Mouse (Mus musculus) kidney, postnatal 25 days (tissue): ENCODE results near the gene Afmid.
"Not testable (repeated sequence)": the region's sequence is repeated elsewhere in the genome, so short reads cannot be mapped to it uniquely, and the experiment has no call there.

Source experiments
- DNase-seq, 2 experiments: peaks; one replicate each; pipeline ENCODE4 v3.0.0; 2021; ENCODE audit warnings: mixed read lengths in 2 of 2

Gene Afmid

DNA sequence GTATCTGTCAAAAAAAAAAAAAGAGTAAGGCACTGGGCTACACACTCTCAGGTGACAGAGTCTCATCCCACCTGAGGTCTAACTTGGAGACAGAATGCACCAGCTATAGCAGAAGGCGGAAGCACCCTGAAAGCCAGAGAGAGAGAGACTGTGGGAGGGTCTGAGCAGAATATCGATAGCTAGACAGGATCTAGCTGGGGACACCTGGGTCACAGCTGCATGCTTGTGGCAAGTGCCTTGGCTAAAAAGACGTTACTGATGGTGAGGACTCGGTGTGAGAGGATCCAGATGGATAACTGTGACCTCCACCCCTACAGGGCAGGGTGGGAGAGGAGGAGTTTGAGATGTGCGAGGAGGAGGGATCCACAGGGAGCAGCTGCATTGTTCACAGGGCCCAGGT lies 28.8 kb upstream of the Afmid start:
- DNase-seq = no peak

DNA sequence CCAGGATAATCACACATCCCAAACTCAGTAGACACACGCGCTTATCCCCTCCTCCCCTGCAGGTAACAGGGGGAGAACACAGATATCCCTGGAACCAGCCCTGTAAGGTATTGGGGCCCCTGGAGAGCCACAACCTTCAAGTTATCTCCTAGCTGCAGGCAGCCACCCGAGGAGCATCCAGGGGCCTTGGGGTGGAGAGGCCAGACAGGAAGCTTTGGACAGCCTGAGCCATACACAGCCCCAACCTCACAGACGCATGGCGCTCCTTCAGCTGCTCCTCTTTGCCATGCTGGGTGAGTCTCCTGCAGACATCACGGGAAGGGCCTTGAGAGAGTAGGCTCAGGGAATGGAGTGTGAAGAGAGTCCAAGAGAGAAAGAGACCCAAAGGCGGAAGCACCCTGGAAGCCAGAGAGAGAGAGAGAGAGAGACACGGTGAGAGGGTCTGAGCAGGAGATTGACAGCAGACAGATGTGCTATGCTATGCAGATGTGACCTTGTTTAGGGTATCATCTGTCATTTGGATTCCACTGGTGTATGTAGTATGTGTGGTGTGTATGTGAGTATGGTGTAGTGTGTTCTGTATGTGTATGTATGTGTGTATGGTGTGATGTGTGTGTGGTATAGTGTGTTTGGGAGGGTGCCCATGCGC lies 28.1 kb upstream of the Afmid start, which contains the start of gene 6030468B19Rik:
6030468B19Rik (plus strand) TSS at position 150 of the 649 bp plus-strand sequence.
- no peak for DNase-seq

DNA sequence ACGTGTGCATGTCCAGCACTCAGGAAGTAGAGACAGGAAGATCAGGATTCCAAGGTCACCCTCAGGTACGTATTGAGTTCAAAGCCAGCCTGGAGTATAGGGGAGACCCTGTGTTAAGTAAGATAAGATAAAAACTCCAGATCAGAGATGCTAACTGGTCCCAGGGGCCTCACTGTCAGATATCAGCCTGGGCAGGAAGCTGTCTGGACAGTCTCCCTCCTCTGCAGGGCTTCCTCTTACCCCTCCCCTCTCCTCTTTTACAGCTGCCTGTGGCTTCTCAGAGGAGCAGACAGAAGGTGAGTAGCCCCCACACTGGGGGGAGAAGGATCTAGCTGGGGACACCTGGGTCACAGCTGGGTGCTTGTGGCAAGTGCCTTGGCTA lies 27.6 kb upstream of the Afmid start:
- no peak for DNase-seq

DNA sequence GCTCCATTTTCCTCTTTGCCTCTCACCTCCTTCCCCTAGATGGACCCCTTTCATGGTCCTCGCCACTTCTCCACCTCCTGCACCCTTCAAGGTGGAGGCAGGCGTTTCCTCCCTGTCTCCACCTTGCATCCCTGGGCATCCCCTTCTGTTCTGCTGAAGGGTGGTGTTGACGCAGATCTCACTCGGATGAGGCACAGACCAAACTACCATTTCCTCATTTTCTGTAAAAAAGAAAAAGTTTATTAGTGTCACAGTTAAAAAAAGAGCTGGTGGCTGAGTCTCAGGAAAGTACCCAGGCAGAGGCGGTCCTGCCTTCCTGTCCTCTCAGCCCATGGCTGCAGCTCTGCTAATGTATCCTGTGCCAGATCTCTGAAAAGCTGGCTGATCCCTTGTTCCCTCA lies 26.6 kb upstream of the Afmid start:
- no peak for DNase-seq

DNA sequence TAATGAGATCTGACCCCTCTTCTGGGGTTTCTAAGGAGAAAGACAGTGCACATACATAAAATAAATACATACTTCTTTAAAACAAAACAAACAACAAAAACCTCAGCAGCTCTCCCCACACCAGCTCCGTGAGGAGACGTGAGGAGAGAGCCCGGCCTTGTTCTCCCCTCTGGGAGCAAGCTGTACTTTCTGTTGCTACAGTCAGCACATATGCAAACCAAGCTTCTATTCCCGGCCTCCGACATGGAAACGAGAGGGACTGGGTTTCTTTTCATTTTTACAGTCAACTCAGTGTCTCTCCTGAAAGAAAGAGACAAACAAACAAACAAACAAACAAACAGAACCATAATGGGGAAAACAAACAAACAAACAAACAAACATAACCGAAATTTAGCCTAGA lies 25.7 kb upstream of the Afmid start:
- no peak for DNase-seq

DNA sequence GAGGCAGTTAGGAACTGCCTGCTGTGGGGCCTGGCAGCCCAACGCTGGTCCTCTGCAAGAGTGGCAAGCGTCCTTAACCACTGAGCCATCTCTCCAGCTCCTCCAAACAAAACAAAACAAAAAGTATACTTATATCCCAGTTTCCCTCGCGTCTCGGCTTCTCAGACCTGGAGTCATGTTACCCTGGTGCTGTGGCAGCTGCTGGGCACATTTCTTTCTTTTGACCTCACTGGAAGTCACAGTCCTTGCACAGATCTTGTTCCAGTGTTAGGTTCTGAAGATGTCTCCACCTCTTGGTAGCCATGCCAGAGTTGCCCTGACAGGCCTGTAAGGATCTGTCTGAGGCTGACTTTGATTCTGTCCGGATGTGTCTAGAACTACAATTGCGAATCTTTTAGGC lies 24.1 kb upstream of the Afmid start:
- no peak for DNase-seq

DNA sequence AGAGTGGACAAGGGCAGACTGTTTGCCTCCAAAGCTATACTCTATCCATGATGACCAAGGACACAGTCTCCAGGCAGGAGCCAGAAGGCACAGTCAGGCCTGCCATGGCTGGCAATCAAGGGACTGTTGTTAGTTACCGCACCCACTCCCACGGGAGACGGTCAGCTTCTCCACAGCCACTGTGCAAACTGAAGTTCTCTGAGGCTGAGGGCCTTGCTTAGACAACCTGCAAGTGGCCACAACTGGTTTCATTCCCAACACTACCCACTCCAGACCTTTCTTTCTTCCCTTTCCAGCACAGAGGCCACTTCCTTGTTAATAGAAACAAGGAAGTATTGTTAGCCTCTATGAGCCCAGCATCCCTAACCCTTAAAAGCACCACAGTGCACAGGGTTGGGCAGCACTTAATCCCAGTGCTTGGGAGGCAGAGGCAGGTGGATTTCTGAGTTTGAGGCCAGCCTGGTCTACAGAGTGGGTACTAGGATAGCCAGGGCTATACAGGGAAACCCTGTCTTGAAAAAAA lies 22.5 kb upstream of the Afmid start:
- DNase-seq = no peak

DNA sequence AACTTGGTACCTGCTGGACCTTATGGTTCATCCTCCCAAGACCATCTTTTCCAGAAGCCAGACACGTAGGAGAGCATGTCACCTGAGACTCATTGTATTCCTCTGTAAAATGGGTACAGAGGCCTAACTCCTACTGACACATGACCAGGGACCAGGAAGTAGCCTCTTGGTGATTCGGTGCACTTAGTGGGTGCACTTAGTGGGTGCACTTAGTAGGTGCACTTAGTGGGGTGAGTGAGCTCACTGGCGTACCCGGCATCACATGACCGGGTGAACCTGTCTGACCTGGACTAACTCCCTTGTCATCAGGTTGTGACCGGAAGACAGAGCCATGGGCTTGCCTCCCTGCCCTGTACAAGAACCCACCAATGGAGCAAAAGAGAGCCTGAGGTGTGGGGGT lies 18.9 kb upstream of the Afmid start:
- no peak for DNase-seq

DNA sequence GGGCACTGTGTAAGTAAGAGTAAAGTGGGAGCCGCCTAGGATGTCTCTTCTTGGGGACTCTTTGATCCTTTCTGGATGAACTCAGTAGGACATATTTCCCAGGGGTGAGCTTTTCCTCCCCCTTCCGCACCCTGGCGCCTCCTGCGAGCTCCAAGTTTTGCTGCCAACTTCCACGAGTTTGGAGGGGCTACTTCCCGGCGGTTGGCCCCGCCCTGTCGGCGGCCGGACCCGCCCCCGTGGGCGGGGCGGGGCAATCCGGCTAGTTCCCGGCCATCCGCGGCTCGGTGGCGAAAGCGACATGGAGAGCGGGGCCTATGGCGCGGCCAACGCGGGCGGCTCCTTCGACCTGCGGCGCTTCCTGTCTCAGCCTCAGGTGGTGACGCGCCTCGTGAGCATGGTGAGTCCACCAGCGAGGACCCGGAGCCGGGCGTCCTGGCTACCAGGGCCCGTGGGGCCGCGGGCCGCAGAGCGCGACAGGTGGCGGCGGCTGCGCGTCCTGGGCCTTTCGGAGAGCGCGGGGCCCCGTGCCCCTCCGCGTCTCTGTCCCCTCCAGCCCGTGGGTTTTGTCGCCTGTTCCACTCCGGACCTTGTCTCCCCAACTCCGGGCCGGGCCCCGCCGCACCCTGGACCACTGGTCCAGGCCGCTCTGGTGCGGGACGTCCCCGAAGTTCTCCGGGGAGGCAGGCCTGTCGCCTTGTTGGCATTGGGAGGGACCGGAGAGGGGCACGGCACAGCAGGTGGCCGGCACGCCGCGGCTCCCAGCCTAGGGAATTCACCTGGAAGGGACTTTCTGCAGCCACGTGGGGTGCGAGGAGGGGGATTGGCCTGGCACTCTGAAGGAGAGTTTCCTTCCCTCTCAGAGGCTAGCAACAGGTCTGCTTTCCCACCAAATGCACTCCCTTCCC lies 16.1 kb upstream of the Afmid start, which contains the start of the genes Gm20708 and Syngr2:
Gm20708 (plus strand) TSS at position 262 of the 905 bp plus-strand sequence.
Syngr2 (plus strand) TSS at position 262 of the 905 bp plus-strand sequence.
- DNase-seq = peak; percentile 79 to 87

DNA sequence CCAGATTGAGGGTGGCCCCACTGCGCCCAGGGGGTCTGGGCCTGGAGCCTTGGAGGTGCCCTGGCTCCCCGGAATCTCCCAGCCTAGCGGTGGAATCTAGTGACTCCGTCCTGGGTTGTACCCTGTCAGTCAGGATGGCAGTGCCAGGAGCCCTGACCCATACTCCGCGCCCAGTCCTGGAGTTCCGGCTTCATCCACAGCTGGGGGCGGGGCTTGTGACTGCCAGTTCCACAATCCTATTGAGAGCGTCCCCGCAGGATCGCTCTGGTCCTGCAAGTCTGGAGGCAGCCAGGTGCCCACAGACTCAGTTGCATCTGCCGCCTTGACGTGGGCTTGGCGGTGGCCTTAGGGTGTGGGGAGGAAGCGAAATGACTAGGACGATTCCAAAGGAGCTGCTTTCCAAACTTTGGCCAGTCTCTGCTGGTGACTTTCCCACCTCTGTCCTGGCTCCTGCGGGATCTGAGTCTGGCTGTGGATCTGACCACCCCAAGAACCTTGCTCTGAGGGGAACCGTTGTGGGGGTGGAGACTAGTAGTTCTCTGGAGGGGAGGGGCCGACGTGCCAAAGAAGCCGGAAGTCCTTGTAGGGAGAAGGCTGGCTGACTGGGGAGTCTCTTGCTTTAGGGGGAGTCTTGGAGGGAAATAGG lies 15.2 kb upstream of the Afmid start:
- peak; percentile 96 to 98 for DNase-seq

DNA sequence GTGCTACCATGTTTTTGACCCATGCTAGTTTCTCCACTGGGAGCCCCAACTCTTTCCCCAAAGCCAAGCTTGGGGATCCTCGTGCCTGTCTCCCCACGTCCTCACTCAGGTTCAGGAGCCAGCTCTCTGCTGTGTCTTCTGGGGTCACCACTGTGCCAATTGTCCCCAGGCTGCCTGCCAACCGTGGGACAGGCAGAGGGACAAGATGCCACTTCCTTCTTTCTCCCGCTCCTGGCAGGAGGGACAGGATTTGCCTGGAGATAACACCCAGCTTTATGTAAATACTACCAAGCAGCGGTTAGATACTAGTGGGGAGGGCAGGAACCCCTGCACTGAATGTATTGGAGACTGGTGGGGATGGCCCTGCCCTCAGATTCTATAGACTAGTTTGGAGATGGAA lies 11.9 kb upstream of the Afmid start:
- no peak for DNase-seq

DNA sequence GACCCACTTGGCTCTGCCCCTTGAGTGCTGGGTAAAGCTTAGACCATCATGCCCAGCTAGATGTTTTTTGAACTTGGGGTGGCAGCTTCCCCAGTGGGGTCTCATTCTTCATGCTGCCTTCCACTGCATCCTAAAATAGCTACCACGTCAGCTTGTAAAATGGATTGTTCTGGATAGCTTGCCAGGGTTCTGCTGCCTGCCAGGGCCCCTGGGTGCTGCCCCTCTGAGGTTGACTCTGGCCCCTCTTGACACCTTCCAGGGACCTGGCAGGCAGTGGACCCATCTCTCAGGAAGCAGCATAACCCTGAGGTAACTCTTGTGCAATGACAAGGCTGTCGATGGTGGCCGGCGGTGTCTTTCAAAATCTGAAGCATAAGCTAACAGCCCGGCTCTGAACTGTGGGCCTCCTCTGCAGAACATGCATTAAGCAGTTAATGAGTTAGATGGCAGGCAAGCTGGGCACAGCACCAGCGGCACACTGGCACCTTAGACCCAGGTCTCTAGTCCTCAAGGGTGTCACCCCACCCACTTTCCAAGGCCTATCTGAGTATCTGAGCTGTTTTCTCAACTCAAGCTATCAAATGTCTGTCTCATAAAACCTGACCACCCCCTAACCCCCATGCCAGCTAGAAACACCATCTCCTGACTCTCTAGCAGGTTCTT lies 10.9 kb upstream of the Afmid start:
- no peak for DNase-seq

DNA sequence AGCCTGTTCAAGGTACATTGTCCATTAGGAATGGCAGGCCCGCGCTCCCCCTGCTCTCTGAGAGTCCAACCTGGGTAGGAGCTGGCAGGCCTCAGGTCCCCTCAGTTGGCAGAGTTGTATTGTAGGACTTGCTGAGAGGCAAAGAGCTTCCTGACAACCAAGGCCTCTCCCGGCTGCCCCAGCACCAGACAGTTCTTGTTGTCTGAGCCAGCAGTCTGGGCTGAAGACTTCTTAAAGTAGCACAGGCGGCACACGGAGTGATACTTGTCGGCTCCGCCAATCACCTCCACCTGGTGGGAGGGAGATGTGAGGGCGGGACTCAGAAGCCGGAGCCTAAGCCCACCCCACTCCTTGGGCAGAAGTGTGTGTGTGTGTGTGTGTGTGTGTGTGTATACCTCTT lies 9.9 kb upstream of the Afmid start:
- not testable (repeated sequence) for DNase-seq

DNA sequence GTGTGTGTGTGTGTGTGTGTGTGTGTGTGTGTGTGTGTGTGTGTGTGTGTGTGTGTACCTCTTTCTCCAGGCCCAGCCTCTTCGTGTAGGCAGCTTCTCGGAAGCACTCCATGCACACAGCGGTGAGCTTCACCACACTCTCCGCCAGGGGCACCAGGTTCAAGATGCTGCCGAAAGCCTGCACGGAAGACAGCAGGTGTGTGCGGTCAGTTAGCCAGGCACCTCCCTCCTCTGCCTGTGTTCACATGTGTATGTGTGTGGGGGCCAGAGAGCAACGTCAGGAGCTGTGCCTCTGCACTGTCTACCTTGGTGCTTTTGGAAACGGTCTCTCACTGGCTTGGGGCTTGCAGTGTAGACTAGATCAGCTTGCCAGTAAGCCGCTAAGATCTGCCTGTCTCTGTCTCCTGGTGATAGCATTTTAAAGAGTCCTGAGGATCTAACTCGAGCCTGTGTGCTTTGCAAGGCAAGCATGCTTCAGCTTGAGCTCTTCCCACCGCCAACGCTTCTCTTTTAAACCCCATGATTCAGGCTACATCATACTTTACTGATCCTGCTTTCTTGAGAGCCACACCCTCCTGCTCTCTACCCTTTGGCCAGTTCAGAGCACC lies 9.2 kb upstream of the Afmid start:
- no peak for DNase-seq

DNA sequence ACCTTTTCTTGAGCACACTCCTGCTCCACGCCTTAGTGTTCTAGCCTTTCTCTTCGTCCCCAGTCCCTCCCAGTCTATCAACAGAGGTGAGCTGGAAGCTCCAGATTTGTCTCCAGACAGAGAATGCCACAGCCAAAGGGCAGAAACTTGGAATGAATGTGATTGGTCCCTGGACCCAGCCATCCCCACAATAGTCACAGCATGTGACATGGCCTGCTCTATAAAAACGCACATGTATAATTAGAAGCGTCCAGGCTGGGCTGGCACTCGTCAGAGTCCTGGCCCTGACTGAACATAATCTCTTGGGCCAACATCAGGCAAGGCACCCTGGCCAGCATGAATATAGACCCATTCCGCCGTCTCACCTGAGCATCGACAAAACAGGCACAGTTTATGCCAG lies 6.6 kb upstream of the Afmid start:
- DNase-seq = no peak

DNA sequence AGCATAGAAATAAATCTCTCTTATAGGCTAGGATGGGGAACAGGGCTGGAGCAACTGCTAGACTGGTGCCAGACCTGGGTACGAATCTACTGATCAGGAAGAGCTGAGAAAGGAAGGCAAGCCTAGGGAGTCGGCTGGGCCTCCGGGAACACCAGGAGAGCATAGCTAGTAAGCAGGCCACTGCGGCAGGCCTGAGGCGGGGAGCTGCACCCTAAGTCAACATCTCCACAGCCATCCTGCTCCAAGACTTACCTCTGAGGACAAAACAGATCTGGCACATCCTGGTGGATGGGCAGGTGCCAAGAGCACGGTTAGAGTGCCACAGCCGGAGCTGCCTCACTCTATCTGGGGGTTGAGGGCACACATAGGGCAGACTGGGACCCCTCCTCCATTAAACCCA lies 5.6 kb upstream of the Afmid start:
- DNase-seq = no peak

DNA sequence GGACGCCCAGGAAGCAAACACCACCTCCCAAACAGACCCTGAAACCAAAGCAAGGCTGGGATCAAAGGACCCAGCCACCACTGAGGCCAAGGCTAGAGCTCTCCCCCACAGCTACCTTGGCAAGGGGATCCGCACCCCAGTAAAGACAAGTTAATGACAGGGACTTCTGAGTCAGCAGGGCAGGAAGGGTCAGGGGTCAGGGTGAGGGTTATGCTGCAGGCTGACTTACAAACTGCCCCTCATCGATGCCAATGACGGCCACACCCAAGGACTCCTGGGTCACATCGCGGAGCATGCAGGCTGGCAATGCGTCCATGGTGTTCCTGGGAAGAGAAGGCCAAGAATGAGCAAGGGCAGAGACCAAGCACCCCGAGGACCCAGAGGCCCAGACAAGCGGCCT lies 3.9 kb upstream of the Afmid start:
- no peak for DNase-seq

DNA sequence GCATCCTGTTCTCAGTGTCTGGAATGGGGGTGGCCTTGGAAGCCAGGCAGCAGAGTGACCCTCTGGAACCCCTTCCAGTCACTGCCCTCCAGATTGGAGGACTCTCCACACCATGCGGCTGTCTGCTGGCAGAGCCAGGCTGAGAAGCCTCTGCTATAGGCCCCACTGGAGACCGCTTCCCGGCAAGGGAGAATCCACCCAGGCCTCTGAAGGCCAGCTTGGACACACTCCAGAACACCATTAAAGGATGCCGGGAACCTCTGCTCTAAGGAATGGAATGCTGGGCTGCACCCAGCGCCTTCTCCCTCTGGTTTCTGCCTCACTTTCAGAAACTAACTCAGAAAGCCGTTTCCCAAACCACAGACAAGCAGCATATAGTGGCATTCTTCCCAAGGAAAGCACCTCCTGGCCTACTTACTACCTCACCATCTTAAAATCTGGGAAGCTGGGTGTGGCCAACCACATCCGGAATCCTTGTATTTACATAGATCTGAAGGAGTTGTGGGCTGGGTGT lies 2.9 kb upstream of the Afmid start:
- peak; percentile 55 to 68 for DNase-seq

DNA sequence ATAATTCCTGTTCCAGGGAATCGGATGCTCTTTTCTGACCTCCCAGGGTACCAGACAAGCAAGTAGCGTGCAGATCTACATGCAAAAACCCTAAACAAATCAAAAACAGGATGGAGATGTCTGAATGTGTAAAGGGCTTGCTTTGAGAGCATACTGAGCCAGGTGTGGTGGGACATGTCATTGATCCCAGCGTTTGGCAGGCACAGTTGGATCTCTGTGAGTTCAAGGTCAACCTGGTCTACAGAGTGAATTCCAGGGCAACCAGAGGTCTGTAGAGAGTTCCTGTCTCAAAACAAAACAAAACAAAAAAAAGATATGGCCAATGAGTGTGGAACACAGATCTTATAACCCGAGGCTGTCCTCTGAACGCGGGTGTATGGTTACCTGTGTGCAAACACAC lies 2.3 kb upstream of the Afmid start:
- DNase-seq = no peak

DNA sequence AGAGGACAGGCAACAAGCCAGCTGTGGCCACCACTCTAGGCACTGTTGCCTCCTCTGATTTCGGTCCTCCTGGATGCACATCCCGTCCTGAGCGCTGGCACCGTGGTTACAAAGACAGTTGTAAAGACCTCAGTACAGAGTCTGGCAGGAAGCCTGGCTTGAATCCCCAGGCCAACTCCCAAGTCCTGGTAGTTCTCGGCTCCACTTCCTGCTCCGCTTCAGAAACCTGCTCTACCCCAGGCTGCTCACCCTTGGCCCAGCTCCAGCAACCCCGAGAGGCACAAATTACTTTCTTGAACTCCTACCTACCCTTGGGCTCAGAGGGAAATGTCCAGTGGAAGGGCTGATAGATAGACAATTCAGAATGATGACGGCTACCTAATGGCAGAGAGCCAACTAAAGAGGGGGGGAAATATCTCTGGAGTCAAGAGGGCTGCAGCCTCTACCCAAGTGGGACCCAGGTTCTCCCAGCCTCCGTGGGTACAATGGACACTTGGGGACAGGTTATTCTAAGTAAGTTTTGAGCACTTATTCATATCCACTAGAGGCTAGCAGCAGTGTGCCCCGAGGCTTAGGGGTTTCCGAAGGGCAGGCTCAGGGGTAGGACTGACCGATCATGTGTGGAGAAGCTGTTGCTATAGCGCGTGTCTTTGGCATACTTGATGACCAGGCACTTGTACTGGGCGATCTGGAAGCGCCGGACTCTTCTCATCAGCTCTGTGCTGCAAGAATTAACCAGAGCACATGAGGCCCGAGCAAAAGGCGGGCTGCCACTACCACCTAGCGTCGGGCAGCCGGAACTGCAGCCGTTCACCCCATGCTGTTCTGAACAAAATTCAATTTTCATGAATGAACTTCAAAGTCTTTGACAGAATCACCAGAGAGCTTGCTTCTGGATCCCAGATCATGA lies 1.4 kb upstream of the Afmid start:
- peak; percentile 82 to 92 for DNase-seq

DNA sequence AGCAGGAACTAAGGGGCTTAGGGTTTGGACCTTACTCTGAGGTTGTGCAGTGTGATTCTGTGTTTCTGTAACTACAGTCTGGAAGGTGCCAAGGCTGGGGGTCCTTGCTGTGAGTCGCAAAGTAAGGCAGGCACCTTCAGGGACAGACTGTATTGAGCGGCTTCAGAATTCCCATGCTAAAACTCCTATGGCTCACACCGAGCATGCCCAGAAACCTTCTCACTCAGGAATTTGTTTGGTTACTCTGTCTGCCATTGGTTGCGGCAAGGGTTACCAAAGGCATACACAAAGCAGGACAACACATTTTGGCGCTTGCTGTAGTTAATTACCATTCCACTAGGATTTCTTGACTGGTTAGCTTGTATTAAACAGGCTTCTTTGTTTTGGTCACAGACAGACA lies 440 bp downstream of the Afmid start:
- DNase-seq = peak in 1 of 2 experiments; percentile 28
